Mouse (Mus musculus): ENCODE results near the gene Kxd1. TPM values are rescaled to one million over a fixed set of nuclear protein-coding genes. Genes with fewer than 3 reads are reported as not detected.

Gene Kxd1
- polyA plus RNA-seq, 1 experiment from 2014 or later: 81.4 TPM

DNA sequence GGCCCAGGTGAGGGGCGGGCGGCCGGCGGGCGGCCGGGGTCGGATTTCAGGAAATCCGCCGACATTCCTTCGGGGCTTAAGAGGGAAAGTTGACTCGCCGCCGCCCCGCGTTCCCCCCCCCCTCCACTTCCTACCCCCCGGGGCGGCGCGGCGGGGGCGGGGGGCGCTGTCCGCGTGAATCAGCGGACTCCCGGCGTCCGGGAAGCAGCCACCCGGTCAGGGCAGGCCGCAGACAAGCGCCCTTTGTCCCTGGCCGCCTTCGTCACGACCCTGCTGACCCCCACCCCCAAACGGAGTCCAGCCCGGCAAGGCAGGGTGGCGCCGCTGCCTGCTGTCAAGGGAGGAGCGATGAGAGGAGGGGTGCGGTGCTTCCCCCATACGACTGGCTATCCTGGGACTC lies 38.2 kb downstream of the Kxd1 start:
- ChIA-PET POLR2A (no interaction called here), CTCF (no interaction called here)
- H3K27me3 ChIP-seq: no peaks in the 10 kb centered on the region
- ATAC-seq (no peak), DNase-seq (ENCODE audit: low read depth, low spot score) (no peak)
- in situ Hi-C loops (cut with MboI; ENCODE audit: low pct_unique_long_range_greater_than_20kb): no loop called here
- TF ChIP-seq CTCF (IDR thresholded peaks at IDR 0.05): no peak

DNA sequence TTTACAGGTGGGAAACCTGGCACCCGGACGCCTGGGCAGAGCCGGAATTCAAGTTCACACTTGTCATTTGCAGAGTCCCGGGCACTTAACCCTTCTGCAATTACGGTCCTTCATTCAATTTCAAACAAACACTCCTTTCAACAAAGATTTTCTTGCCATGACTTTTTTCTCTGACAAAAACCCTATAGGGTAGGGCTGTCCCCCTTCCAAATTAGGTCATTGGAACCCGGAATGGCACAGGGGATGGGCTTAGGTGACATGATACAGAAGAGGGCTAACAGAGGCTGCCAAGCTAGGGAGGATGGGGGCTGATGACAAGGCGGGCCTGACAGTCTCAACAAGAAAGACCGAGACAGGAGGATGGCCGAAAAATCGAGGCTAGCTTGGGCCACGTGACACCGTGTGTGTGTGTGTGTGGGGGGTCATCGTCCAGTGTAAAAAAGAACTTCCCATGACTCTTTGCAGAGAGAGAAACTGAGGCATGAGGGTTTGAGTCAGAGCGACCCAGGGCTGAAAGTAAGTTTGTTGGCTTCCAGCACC lies 38.8 kb downstream of the Kxd1 start:
- CTCF ChIA-PET: no interaction called here
- in situ Hi-C loops (cut with MboI; ENCODE audit: low pct_unique_long_range_greater_than_20kb): no loop called here
- POLR2A ChIA-PET: no interaction called here
- ATAC-seq: no peak
- H3K27me3 ChIP-seq: no peaks in the 10 kb centered on the region
- TF ChIP-seq CTCF (IDR thresholded peaks at IDR 0.05): no peak
- DNase-seq (ENCODE audit: low read depth, low spot score): no peak

DNA sequence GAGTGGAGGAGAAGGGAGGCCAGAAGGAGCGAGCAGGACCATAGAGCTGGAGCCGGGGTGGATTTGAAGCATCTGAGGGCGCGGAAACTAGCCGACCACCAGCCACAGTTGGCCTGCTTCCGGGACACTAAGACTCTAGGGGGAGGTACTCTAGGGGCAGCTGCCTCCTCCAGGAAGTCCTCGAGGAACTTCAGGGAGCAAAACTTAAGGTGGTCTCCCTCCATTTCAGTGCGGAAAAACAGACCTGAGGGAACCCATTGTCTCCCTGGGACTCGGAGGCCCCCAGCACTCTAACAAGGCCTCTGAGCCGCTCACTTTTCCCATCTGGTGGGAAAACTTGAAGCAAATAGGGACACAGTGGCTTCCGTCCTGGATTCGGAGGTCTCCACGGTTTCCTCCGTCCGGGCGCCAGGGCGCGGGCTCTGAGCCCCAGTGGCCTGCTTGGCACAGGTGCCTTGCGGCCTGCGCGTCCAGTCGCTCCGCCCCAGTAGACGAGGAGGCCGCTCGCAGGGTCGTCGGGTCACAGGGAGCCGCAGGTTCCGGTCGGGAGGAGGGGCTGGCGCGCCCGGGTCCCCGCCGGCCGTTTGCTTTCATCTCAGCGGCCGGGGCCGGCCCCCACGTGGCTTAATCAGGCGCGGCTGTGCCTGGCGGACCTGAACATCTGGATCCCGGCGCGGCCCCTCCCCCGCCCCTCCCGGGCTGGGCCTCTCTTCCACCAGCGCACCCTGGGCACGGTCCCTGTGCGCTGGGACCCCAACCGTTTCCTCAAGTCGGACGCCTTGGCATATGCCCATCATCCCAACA lies 39.6 kb downstream of the Kxd1 start:
- no peak for TF ChIP-seq CTCF (IDR thresholded peaks at IDR 0.05)
- ChIA-PET POLR2A (no interaction called here), CTCF (no interaction called here)
- in situ Hi-C loops (cut with MboI; ENCODE audit: low pct_unique_long_range_greater_than_20kb): no loop called here
- ATAC-seq: no peak
- no peak for DNase-seq (ENCODE audit: low read depth, low spot score)
- no peaks in the 10 kb centered on the region for H3K27me3 ChIP-seq

DNA sequence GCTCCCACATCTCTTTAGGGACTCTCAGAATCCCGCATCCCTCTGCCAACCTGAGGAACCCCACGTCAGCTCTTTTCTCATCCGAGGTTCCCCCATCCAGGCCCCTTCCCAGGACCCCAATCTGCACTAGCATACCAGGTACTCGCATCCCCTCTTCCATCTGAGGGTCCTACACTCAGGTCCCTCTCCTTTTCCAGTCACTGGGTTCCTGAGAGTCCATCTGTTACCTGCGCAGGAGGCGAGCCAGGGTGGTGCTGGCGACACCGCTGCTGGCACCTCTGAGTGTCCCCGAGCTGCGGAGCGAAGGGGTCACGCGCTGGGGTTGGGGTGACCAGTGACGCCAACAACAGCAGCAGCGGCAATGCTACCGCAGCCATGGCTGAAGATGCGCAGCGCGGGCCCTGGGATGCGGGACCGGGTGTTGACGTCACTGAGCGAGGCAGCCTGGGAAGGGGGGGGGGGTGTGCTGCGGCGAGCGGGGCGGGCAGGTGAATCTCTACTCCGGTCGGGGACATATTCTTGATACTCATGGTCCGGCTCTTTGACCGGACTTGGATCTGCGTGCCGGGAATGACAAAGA lies 40.7 kb downstream of the Kxd1 start, which contains the start of gene Tmem59l:
Gene Tmem59l (minus strand): TSS at position 418 of the 580 bp plus-strand sequence.
- POLR2A ChIA-PET: no interaction called here
- no peak for TF ChIP-seq CTCF (IDR thresholded peaks at IDR 0.05)
- no peaks in the 10 kb centered on the region for H3K27me3 ChIP-seq
- DNase-seq (ENCODE audit: low read depth, low spot score) (no peak), ATAC-seq (no peak)
- CTCF ChIA-PET: no interaction called here
- in situ Hi-C loops (cut with MboI; ENCODE audit: low pct_unique_long_range_greater_than_20kb): no loop called here

DNA sequence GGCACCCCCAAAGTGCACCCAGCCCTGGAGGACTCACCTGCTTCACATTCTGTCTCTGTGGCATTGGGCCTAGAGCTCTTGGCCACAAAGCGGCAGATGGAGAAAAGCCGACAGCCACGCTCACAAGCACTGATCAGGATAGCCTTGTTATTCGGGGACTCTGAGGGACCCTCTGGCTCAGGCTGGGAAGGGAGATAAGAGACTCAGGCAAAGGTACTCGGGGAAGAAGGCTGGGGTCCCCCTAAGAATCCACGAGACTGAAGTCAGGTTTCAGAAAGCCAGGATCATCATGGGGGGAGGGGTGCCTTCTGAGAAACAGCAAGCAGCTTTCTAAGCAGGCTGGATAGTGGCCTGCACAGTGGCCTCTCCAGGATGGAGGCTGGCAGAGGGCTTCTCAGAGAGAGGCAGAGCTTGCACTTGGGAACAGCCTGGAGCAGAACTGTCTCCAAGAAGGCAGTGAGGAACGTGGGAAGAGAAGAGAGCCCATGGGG lies 41.5 kb downstream of the Kxd1 start:
- no peak for ATAC-seq
- ChIA-PET POLR2A (no interaction called here), CTCF (no interaction called here)
- no peak for TF ChIP-seq CTCF (IDR thresholded peaks at IDR 0.05)
- no peak for DNase-seq (ENCODE audit: low read depth, low spot score)
- in situ Hi-C loops (cut with MboI; ENCODE audit: low pct_unique_long_range_greater_than_20kb): no loop called here
- peaks cover 3% of the 10 kb centered on the region for H3K27me3 ChIP-seq

DNA sequence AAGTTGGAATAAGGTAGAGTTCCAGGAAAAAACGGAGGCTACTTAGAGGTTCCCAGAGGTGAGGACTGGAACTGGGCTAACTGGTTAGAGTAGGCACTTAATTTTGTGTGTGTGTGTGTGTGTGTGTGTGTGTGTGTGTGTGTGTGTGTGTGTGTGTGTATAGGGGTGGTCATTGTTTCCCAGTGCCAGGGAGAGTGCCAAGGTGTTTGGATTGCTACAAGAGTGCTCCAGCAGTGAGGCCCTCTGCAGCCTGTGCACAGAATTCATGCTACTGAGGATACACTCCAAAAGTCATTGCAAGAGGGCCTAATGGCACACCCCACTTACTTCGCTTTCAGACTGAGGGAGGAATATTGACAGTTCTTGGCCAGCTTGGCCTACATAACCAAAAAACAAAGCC lies 44.8 kb downstream of the Kxd1 start:
- no peak for ATAC-seq
- H3K27me3 ChIP-seq: peaks cover 3% of the 10 kb centered on the region
- CTCF ChIA-PET: no interaction called here
- no peak for TF ChIP-seq CTCF (IDR thresholded peaks at IDR 0.05)
- in situ Hi-C loops (cut with MboI; ENCODE audit: low pct_unique_long_range_greater_than_20kb): no loop called here
- DNase-seq (ENCODE audit: low read depth, low spot score): no peak
- POLR2A ChIA-PET: no interaction called here

DNA sequence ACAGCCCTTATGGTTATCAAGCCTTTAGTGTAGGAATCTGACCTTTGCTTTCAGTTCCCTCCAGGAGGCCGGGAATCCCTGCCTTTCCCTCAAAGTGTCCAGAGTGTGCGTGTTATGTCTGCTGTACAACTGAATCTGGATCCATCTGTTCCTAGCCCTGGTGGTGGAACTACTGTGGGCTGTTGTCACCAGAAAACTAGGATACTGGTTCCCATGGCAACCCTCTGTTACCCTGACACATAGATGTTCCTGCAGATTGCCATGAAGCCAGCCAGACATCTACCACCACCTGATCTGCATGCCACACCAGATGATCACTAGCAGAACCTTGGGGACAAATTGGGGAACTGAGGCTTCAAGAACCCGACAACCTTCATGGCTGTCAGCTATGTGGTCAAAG lies 45.8 kb downstream of the Kxd1 start:
- CTCF ChIA-PET: no interaction called here
- in situ Hi-C loops (cut with MboI; ENCODE audit: low pct_unique_long_range_greater_than_20kb): no loop called here
- no peak for TF ChIP-seq CTCF (IDR thresholded peaks at IDR 0.05)

DNA sequence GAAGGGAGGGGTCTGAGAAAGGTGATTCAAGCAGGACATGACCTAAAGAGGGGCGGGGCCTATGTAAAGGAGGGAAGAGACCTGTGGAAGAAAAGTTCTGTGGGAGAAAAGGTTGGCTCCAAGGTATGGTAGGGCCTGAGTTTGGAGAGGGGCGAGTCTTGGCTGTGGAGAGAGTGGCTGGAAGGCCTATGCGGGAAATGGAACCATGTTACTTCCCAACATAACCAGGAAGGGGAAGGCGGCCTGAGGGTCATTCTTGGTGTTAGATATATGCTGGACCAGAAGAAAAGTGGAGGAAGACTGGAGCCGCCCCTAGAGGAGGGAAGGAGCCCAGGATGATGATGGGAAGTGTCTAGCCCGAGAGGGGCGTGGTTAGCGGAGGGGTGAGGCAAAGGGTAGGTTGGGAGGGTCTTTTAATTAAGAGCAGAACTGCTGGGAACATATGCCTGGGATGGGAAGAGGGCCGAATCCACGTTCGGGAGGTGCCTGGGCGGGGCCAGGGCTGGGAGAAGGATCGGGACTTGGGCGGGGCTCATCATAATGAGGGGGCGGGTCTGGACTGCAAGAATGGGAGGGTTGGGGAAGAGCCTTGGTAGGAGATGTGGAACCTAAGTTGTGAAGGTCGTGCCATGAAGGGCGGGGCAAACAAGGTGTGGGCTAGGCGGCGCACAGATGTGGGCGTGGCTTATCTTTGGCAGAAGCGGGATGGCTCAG lies 50.3 kb downstream of the Kxd1 start:
- ChIA-PET CTCF (interaction anchor here (2.8 kb wide), 1 partner anchor 27 kb away, joined by 10 read pairs; no protein-coding TSS in a partner anchor), POLR2A (no interaction called here)
- in situ Hi-C loops (cut with MboI; ENCODE audit: low pct_unique_long_range_greater_than_20kb): no loop called here
- ATAC-seq: peak; percentile 29
- DNase-seq (ENCODE audit: low read depth, low spot score): no peak
- TF ChIP-seq CTCF (IDR thresholded peaks at IDR 0.05): no peak
- peaks cover 3% of the 10 kb centered on the region for H3K27me3 ChIP-seq

More for the DNA sequence above, 45.8 kb downstream of the Kxd1 start:
- H3K27me3 ChIP-seq: peaks cover 3% of the 10 kb centered on the region
- POLR2A ChIA-PET: no interaction called here
- DNase-seq (ENCODE audit: low read depth, low spot score) (no peak), ATAC-seq (no peak)

DNA sequence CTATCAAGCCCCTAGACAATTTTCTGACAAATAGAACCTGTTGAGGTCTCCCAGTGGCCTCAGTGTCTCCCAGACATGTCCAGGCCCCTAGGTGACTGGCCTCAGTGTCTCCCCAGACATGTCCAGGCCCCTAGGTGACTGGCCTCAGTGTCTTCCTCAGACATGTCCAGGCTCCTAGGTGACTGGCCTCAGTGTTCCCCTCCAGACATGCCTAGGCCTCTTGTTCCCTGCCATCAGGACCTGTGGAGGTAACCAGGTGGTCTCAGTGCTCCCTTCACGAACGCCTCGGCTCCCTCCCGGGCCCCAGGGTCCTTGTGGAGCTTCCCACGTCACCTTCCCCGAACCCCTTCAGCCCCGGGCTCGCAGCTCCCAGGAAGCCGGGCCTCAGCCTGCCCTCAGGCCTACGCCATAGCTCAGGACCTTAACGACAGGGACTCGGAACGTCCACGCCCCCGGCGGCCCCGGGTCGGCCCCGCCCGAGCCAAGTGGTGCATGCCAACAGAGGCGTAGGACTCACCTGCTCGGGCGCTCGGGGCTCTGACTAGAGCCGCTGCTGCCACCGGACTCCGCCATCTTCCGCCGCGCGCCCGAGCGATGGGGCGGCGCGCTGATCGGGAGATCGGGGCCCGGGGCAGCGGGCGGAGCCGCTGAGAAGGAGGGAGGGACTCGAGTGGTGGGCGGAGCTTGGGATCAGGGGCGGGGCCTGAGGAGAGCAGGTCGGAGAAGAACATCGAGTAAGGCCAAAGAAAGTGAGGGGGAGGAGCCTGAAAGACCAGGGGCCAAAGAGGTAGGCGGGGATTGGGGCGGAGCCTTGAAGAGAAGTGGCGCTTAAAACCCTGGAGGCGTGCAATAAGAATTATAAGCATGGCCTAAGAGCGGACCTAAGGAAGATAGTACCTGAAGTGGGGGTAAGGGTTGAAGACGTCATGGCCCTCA lies 51.2 kb downstream of the Kxd1 start, which contains the start of gene Klhl26:
Gene Klhl26 (minus strand): TSS at position 636 of the 936 bp plus-strand sequence.
- TF ChIP-seq CTCF (IDR thresholded peaks at IDR 0.05): no peak
- no peaks in the 10 kb centered on the region for H3K27me3 ChIP-seq
- in situ Hi-C loops (cut with MboI; ENCODE audit: low pct_unique_long_range_greater_than_20kb): no loop called here
- DNase-seq (ENCODE audit: low read depth, low spot score) (peak; percentile 83), ATAC-seq (peak; percentile 90)
- ChIA-PET CTCF (no interaction called here), POLR2A (no interaction called here)

DNA sequence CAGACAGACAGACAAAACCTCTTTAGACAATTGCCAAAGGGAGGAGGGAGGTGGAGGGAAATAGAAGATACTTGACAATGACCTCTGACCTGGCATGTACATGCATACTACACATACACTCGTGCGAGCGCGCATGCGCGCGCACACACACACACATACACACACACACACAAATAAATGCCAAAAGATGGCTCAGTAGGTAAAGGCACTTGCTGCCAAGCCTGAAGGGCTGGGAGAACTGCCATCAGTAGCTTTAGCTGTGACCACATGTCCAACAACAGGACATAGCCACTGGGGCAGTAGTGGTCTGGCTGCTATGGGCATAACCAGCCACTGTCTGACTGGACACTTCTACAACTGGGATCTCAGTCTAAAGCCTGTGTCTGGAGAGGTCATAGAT lies 55.9 kb downstream of the Kxd1 start:
- in situ Hi-C loops (cut with MboI; ENCODE audit: low pct_unique_long_range_greater_than_20kb): no loop called here
- POLR2A ChIA-PET: interaction anchor here (1.6 kb wide), 1 partner anchor 12 kb away, joined by 3 read pairs; no protein-coding TSS in a partner anchor
- CTCF ChIA-PET: interaction anchor here (0.7 kb wide), 1 partner anchor 53 kb away, joined by 3 read pairs; no protein-coding TSS in a partner anchor
- H3K27me3 ChIP-seq: no peaks in the 10 kb centered on the region
- TF ChIP-seq CTCF (IDR thresholded peaks at IDR 0.05): no peak
- ATAC-seq (no peak), DNase-seq (ENCODE audit: low read depth, low spot score) (no peak)
